Mouse (Mus musculus) megakaryocyte progenitor cell, adult 5-6 weeks (primary cell): Measurements from ENCODE around the gene Ncstn. TPM values are rescaled to one million over a fixed set of nuclear protein-coding genes. Genes with fewer than 3 reads are reported as not detected.

Source experiments
- ATAC-seq: replicated peaks from 2 replicates; pipeline ENCODE4 v1.8.0; 2016; ENCODE audit warnings: mild to moderate bottlenecking, moderate TSS enrichment, inconsistent platforms; ENCODE audit not compliant: poor library complexity
- total RNA-seq, 2 experiments: library from RNA; stranded (forward) in 1 of 2; stranded (reverse) in 1 of 2; fragments of 157-497, 149-512 nt in 1 of 2; fragments of 200-1000 nt in 1 of 2; gene quantifications; 2 replicates each; pipeline versions ENCODE4 v1.2.3 to v1.2.4; 2015 to 2017

Gene Ncstn
- total RNA-seq (2015) (68.0 and 69.0 TPM in 2 replicates), total RNA-seq (2017) (26.3 and 35.5 TPM in 2 replicates)

GRCm38 (mm10) chr1:172082101-172082898 lies at the start of gene Ncstn, which contains the start of gene Copa:
Gene Ncstn (minus strand): TSS chr1:172082795.
Gene Copa (plus strand): TSS chr1:172082529.
- peak; percentile 97 for ATAC-seq

- ATAC-seq = no peak
Observed at GRCm38 (mm10) chr1:172132319-172132718, 49.7 kb upstream of the Ncstn start.

DNA sequence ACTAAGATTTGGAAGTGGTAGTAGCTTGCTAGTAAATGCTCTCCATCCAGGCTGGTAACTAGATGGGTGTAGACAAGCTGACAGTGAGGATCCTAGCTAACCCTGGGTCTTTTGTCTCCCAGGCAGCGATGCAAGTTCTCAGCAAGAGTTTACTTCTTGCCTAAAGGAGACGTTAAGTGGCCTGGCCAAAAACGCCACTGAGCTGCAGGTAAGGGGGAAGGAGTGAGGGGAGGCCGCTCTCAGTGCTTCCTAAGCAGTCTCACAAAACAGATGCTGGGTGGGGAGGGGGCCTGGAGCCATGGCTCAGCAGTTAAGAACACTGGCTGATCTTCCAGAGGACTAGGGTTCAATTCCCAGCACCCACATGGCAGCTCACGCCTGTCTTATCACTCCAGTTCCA lies 47.2 kb upstream of the Ncstn start:
- no peak for ATAC-seq

DNA sequence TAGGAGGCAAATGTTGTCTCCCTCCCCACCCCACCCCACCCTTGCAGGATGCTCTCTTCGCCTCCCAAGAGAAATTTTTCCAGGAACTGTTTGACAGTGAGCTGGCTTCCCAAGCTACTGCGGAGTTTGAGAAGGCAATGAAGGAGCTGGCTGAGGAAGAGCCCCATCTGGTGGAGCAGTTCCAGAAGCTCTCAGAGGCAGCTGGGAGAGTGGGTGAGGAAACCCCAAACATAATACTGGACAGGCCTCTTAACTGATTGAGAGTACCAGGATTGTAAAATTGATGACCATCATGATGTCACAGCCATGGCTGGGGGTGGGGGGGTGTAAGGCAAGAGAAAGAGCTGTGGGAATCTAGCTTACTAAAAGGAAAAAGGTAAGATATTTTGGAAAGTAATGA lies 46.5 kb upstream of the Ncstn start:
- ATAC-seq = 0 out of 2 replicates have a peak, but pooled peaks have one; percentile 36

DNA sequence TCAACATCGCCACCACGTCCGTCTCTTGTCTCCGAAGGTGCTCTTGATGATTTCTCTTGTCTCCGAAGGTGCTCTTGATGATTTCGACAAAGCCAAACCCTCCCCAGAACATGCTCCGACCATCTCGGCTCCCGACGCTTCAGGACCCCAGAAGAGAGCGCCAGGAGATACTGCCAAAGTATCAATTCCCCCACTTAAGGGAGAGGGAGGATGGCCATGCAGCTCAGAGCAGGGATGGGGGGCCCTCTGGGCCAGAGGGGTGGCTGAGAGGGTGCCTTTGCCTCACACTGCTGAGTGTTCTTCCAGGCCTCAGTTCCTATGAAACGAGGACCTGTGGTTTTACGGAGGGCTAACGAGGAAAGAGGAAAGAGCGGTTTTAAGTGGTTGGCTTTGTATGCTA lies 46.0 kb upstream of the Ncstn start:
- ATAC-seq = no peak

- no peak for ATAC-seq
Observed at GRCm38 (mm10) chr1:172127487-172127886, 44.9 kb upstream of the Ncstn start.

DNA sequence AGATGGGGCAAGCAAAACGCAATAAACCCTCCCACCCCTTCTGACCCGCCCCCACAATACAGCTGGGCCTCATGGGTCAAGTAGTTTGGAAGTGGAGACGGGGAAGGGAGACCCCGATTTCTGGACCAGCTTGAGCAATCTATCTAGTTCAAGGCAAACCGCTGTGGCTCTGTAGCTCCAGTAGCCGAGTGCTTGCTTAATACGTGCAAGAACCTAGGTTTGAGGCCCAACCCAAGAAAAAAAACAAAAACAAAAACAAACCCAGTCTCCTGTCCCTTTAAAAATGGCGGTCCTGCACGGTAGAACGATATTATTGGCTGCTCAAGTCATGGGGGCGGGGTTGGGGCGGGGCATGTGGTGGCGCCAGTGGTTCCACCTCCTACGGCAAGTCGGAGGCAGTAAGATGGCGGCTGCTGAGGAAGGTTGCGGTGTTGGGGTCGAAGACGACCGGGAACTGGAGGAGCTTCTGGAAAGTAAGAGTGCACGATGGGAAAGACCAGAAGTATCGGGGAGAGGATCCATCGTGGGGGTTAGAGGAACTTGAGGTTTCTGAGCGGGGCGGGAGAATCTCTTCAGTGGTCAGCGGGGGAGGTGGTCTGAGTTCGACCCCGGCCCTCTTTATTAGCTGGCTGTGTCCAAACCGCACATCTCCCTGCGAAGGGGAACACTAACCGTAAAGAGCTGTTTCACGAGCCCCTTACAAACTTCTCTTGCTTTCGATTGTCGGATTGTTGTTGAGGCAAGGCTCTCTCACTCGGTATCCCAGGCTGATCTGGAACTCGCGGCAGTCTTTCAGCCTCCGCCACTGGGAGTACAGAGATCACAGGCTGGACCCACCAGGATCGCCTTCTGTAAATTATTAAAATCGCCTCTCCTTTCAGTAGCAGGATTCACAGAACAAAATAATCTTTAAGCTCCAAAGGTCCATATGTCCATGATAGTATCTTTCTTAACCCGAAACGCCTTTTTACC lies 44.1 kb upstream of the Ncstn start, which contains the start of gene Pex19:
Gene Pex19, plus strand, starts transcription at position 380 of the 972 bp plus-strand sequence.
- peak; percentile 97 for ATAC-seq

DNA sequence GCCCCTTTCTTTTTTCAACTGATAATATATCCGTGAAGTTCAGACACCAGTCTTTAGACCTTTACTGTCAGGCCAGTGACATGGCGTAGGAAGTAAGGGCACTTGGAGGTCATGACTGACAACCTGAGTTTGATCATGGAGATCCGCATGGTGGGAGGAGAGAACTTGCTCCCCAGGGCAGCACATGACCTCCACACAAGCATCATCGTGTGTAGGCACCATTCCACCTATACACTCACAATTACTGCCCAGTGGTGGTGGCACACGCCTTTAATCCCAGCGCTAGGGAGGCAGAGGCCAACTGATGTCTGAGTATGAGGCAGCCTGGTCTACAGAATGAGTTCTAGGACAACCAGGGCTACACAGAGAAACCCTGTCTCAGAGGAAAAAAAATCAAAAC lies 42.0 kb upstream of the Ncstn start:
- no peak for ATAC-seq

- no peak for ATAC-seq
Observed at GRCm38 (mm10) chr1:172122671-172123070, 40.1 kb upstream of the Ncstn start.

DNA sequence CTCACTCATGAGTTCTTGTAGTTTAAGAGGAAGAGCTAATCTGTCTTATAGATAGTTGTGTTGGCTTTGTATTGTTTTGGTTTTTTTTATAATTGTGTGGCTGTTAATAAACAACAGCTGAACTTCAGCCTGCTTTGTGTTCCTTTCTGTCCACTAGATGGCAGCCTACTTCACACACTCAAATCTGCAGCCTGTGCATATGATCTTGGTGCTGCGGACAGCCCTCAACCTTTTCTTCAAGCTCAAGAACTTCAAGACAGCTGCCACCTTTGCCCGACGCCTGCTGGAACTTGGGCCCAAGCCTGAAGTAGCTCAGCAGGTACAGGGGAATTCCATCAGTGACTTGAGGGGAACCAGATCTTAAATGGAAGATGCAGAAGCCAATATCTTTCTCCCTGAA lies 37.1 kb upstream of the Ncstn start:
- ATAC-seq = peak; percentile 95

DNA sequence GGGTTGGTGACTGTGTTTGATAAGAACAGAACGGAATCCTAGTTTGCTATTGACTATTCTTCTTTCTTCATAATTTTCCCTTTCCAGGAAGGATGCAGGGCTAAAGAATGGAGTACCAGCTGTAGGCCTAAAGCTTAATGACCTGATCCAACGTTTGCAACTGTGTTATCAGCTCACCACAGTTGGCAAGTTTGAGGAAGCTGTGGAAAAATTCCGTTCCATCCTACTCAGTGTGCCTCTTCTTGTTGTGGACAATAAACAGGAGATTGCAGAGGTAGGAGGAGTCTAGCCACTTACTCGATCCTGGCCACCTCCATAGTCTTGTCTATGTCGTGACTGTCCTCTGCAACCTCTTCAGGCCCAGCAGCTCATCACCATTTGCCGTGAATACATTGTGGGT lies 36.5 kb upstream of the Ncstn start:
- no peak for ATAC-seq

GRCm38 (mm10) chr1:172116948-172117347 lies 34.4 kb upstream of the Ncstn start:
- ATAC-seq = no peak

GRCm38 (mm10) chr1:172107777-172108477 lies 25.3 kb upstream of the Ncstn start:
- ATAC-seq = no peak

- no peak for ATAC-seq
Observed at GRCm38 (mm10) chr1:172105101-172105500, 22.5 kb upstream of the Ncstn start.

DNA sequence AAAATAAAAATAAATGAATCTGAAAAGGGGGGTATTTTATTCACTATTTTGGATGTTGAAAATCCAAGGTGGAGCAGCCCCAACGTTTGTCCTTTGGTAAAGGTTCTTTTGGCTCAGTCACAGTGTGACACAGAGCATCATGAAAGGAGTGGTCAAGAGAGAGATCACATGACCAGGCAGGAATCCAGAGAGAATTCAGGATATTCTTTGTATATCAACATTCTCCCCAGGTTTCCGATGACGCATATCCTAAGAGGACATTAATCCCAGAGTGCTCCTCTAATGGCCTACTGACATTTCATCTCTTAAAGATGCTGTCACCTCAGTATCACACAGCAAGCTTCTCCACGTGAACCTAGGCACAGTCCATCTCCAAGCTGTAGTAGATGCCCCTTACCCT lies 21.0 kb upstream of the Ncstn start:
- ATAC-seq = no peak

DNA sequence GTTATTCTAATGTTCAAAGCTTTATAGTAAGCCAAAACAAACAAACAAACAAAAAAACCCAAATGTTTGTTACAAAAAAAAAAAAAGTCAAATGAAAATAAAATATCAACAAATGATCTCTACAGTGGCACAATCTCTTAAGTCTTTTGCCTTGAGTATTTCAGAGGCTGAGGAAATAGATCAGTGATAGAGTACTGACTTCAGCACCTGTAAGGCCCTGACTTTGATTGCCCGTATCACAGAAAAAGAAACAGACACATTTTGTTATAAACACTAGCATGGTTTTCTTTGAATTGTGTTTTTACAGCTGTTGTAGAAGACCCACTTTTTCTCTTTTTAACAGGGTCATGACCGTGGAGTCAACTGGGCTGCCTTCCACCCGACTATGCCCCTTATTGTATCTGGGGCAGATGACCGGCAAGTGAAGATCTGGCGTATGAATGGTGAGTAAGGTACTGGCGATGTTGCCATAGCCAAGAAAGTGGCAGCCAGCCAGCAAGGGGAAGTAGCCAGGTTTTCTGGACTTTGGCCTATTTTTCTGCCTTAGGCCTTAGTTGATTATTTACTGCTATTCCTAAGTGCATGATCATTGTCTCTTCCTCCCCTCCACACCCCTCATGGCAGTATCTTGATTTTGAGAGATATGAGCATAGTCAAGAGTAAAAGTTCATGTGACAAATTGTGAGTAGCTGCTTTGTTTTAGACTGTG lies 16.9 kb upstream of the Ncstn start:
- no peak for ATAC-seq

GRCm38 (mm10) chr1:172095202-172095601 lies 12.6 kb upstream of the Ncstn start:
- ATAC-seq = no peak

DNA sequence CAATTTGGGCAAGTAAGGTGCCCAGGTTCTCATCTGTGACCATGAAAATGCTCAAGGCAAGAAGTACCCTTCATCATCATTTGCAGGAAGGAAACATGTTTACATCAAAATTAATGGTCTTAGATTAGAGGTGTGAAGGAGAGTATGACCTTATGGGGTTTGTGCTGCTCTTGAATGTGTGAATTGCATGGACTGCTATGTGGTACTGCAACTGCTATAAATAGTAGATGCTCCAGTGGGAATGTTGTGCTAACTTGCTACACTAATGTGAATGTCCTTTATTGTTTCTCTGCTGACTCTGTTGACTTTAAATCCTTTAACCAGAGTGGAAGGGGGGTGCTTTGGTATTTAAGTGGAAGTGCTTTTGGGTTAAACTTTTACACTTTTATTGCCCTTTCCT lies 11.7 kb upstream of the Ncstn start:
- ATAC-seq = no peak

DNA sequence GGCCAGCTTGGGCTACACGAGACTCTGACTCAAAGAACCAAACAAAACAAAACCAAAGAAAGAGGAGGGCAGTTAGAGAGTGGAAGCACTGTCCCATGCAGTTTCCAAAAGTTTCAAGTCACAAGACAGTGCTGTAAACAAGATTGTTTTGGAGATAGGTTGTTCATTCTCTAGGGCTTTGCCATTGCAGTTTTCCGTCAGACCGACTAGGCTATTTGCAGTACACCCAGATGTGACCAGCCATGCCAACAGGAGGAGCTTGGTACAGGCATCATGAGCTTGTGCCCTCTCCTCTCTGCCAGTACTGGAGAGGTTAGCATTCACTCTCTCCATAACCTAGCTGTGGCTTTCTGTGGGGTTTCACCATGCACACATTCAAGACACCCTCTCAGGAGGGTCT lies 10.9 kb upstream of the Ncstn start:
- no peak for ATAC-seq

GRCm38 (mm10) chr1:172082899-172083445 lies 377 bp upstream of the Ncstn start:
- ATAC-seq = peak; percentile 24
